8 mouse cellular contexts compared by ENCODE assay signal in genomic region chr11:116019976-116020411, GRCm38 (mm10). TPM values are rescaled to one million over a fixed set of nuclear protein-coding genes. Genes with fewer than 3 reads are reported as not detected.
DNase-seq lines count a peak whose midpoint lies in the region; ATAC-seq lines count a peak whose summit lies in the region.

No protein-coding gene starts in this region.

- intact Hi-C loops in heart, postnatal 36 days (cut with DNase I), result no loop called here

- H3K9ac ChIP-seq in midbrain, embryonic 13.5 days (replicated peaks), result no peak overlapping the region
- no peak overlapping the region for H3K9ac ChIP-seq in midbrain, embryonic 16.5 days (ENCODE audit: low read depth, low read length)
- no peak overlapping the region for H3K9ac ChIP-seq in hindbrain, embryonic 12.5 days
- no peak overlapping the region for H3K9ac ChIP-seq in forebrain, embryonic 16.5 days (replicated peaks; ENCODE audit: low read depth, low read length)

- H3K4me3 ChIP-seq in midbrain, embryonic 13.5 days (replicated peaks), result 0 out of 2 replicates have a peak overlapping the region, but pooled peaks have one; percentile 0
- no peak overlapping the region for H3K4me3 ChIP-seq in midbrain, embryonic 16.5 days (ENCODE audit: low read depth, low read length)
- no peak overlapping the region for H3K4me3 ChIP-seq in hindbrain, embryonic 12.5 days
- H3K4me3 ChIP-seq in forebrain, embryonic 16.5 days (replicated peaks; ENCODE audit: low read length), result no peak overlapping the region

- H3K36me3 ChIP-seq in midbrain, embryonic 13.5 days, result peaks cover 13% of the 10 kb centered on the region; the same call in 1 of the 2 replicates
- peaks cover 6% of the 10 kb centered on the region; the same call in 1 of the 2 replicates for H3K36me3 ChIP-seq in midbrain, embryonic 16.5 days (ENCODE audit: control insufficient read depth, insufficient read depth, low read length)
- peaks cover 15% of the 10 kb centered on the region for H3K36me3 ChIP-seq in hindbrain, embryonic 12.5 days
- peaks cover 16% of the 10 kb centered on the region for H3K36me3 ChIP-seq in splenic B cell, adult 2 months (ENCODE audit: control insufficient read depth, insufficient read depth, low read length, poor library complexity, severe bottlenecking)
- peaks cover 12% of the 10 kb centered on the region for H3K36me3 ChIP-seq in forebrain, embryonic 16.5 days (ENCODE audit: control insufficient read depth, insufficient read depth)

- no peaks in the 10 kb centered on the region for H3K27me3 ChIP-seq in midbrain, embryonic 13.5 days
- H3K27me3 ChIP-seq in midbrain, embryonic 16.5 days (ENCODE audit: control insufficient read depth, insufficient read depth, low read depth, low read length), result no peaks in the 10 kb centered on the region
- H3K27me3 ChIP-seq in hindbrain, embryonic 12.5 days, result no peaks in the 10 kb centered on the region
- H3K27me3 ChIP-seq in splenic B cell, adult 2 months (ENCODE audit: control insufficient read depth, insufficient read depth, low read length, poor library complexity, severe bottlenecking), result no peaks in the 10 kb centered on the region
- no peaks in the 10 kb centered on the region for H3K27me3 ChIP-seq in forebrain, embryonic 16.5 days (replicated peaks; ENCODE audit: control insufficient read depth, insufficient read depth, low read length)

- H3K9me3 ChIP-seq in midbrain, embryonic 13.5 days, result no peaks in the 10 kb centered on the region
- H3K9me3 ChIP-seq in midbrain, embryonic 16.5 days (replicated peaks; ENCODE audit: control insufficient read depth, low read length, poor library complexity, severe bottlenecking), result no peaks in the 10 kb centered on the region
- no peaks in the 10 kb centered on the region for H3K9me3 ChIP-seq in hindbrain, embryonic 12.5 days (replicated peaks)
- H3K9me3 ChIP-seq in forebrain, embryonic 16.5 days (ENCODE audit: control insufficient read depth, low read length), result no peaks in the 10 kb centered on the region

- WGBS in midbrain, embryonic 13.5 days, result 70% methylated on average over 2 of the region's 2 CpGs
- 78% methylated on average over 2 of the region's 2 CpGs for WGBS in midbrain, embryonic 16.5 days
- WGBS in hindbrain, embryonic 12.5 days, result 79% methylated on average over 2 of the region's 2 CpGs
- 66% methylated on average over 2 of the region's 2 CpGs for WGBS in forebrain, embryonic 16.5 days

- peaks cover 20% of the 10 kb centered on the region for H3K4me1 ChIP-seq in midbrain, embryonic 13.5 days (replicated peaks)
- H3K4me1 ChIP-seq in midbrain, embryonic 16.5 days (ENCODE audit: control insufficient read depth, insufficient read depth, low read length), result peaks cover 17% of the 10 kb centered on the region
- H3K4me1 ChIP-seq in hindbrain, embryonic 12.5 days, result peaks cover 13% of the 10 kb centered on the region
- peaks cover 12% of the 10 kb centered on the region for H3K4me1 ChIP-seq in forebrain, embryonic 16.5 days (replicated peaks; ENCODE audit: control insufficient read depth, insufficient read depth, low read length)

- no peak overlapping the region for H3K4me2 ChIP-seq in midbrain, embryonic 13.5 days (replicated peaks)
- H3K4me2 ChIP-seq in midbrain, embryonic 16.5 days (ENCODE audit: low read length), result no peak overlapping the region
- no peak overlapping the region for H3K4me2 ChIP-seq in hindbrain, embryonic 12.5 days (replicated peaks)
- no peak overlapping the region for H3K4me2 ChIP-seq in forebrain, embryonic 16.5 days (ENCODE audit: low read length)

- peak overlapping the region; percentile 12 for H3K27ac ChIP-seq in midbrain, embryonic 13.5 days
- H3K27ac ChIP-seq in midbrain, embryonic 16.5 days (ENCODE audit: low read length), result no peak overlapping the region
- H3K27ac ChIP-seq in hindbrain, embryonic 12.5 days, result peak overlapping the region; percentile 4; the same call in 1 of the 2 replicates
- no peak overlapping the region for H3K27ac ChIP-seq in forebrain, embryonic 16.5 days (ENCODE audit: low read length)

- DNase-seq in heart, adult 11 months, result peak; percentile 85
- DNase-seq in heart, postnatal 36 days, result no peak
- peak; percentile 60 for DNase-seq in splenic B cell, adult 2 months (ENCODE audit: low read depth, low spot score)
- DNase-seq in thymus, postnatal 10 days (ENCODE audit: low spot score in 2 of 2), result no peak

- ATAC-seq in midbrain, embryonic 13.5 days, result no peak
- no peak for ATAC-seq in midbrain, embryonic 16.5 days
- no peak for ATAC-seq in hindbrain, embryonic 12.5 days (ENCODE audit: low FRiP score)
- no peak for ATAC-seq in forebrain, embryonic 16.5 days

RNA-seq across cellular contexts. Expression of gene Galk1, which starts 7.5 kb away (rescaled TPM):
- total RNA-seq in heart, postnatal 36 days (2021), result 10 to 100 TPM; 12.8 to 19.3 TPM
- 49.2 and 58.9 TPM in 2 replicates for polyA plus RNA-seq in midbrain, embryonic 13.5 days (2015; fragmentation: Nextera tagmentation; extraction: Ambion mirVana)
- polyA plus RNA-seq in midbrain, embryonic 16.5 days (2015; fragmentation: Nextera tagmentation; extraction: Ambion mirVana), result 57.2 and 64.1 TPM in 2 replicates
- polyA plus RNA-seq in hindbrain, embryonic 12.5 days (2016; fragmentation: Nextera tagmentation; extraction: Ambion mirVana), result 109 and 115 TPM in 2 replicates
- 61.3 and 64.2 TPM in 2 replicates for polyA plus RNA-seq in forebrain, embryonic 16.5 days (2015; fragmentation: Nextera tagmentation; extraction: Ambion mirVana)

RNA-seq across cellular contexts. Expression of gene H3f3b, which starts 7.8 kb away (rescaled TPM):
- 100 to 1,000 TPM; 136 to 158 TPM for total RNA-seq in heart, postnatal 36 days (2021)
- polyA plus RNA-seq in midbrain, embryonic 13.5 days (2015; fragmentation: Nextera tagmentation; extraction: Ambion mirVana), result 2,611 and 2,977 TPM in 2 replicates
- polyA plus RNA-seq in midbrain, embryonic 16.5 days (2015; fragmentation: Nextera tagmentation; extraction: Ambion mirVana), result 2,051 and 2,173 TPM in 2 replicates
- 2,216 and 2,474 TPM in 2 replicates for polyA plus RNA-seq in hindbrain, embryonic 12.5 days (2016; fragmentation: Nextera tagmentation; extraction: Ambion mirVana)
- polyA plus RNA-seq in forebrain, embryonic 16.5 days (2015; fragmentation: Nextera tagmentation; extraction: Ambion mirVana), result 2,318 and 2,532 TPM in 2 replicates

RNA-seq across cellular contexts. Expression of gene Unk, which starts 10.1 kb away (rescaled TPM):
- total RNA-seq in heart, postnatal 36 days (2021), result 1 to 10 TPM; 8.0 to 8.4 TPM
- 41.1 and 43.7 TPM in 2 replicates for polyA plus RNA-seq in midbrain, embryonic 13.5 days (2015; fragmentation: Nextera tagmentation; extraction: Ambion mirVana)
- polyA plus RNA-seq in midbrain, embryonic 16.5 days (2015; fragmentation: Nextera tagmentation; extraction: Ambion mirVana), result 36.4 and 36.6 TPM in 2 replicates
- polyA plus RNA-seq in hindbrain, embryonic 12.5 days (2016; fragmentation: Nextera tagmentation; extraction: Ambion mirVana), result 48.8 and 49.1 TPM in 2 replicates
- polyA plus RNA-seq in forebrain, embryonic 16.5 days (2015; fragmentation: Nextera tagmentation; extraction: Ambion mirVana), result 37.6 and 42.1 TPM in 2 replicates

RNA-seq across cellular contexts. Expression of gene Itgb4, which starts 45.5 kb away (rescaled TPM):
- total RNA-seq in heart, postnatal 36 days (2021), result 1 to 10 TPM; 2.6 to 3.4 TPM
- 0.15 and 0.43 TPM in 2 replicates for polyA plus RNA-seq in midbrain, embryonic 13.5 days (2015; fragmentation: Nextera tagmentation; extraction: Ambion mirVana)
- polyA plus RNA-seq in midbrain, embryonic 16.5 days (2015; fragmentation: Nextera tagmentation; extraction: Ambion mirVana), result 0.57 and 0.64 TPM in 2 replicates
- 1.7 and 2.1 TPM in 2 replicates for polyA plus RNA-seq in hindbrain, embryonic 12.5 days (2016; fragmentation: Nextera tagmentation; extraction: Ambion mirVana)
- 0.67 and 0.80 TPM in 2 replicates for polyA plus RNA-seq in forebrain, embryonic 16.5 days (2015; fragmentation: Nextera tagmentation; extraction: Ambion mirVana)

RNA-seq across cellular contexts. Expression of gene Unc13d, which starts 57.8 kb away (rescaled TPM):
- under 1 TPM; 0.41 to 0.42 TPM for total RNA-seq in heart, postnatal 36 days (2021)
- polyA plus RNA-seq in midbrain, embryonic 13.5 days (2015; fragmentation: Nextera tagmentation; extraction: Ambion mirVana), result 1.2 TPM in 2 replicates
- polyA plus RNA-seq in midbrain, embryonic 16.5 days (2015; fragmentation: Nextera tagmentation; extraction: Ambion mirVana), result 0.78 and 0.93 TPM in 2 replicates
- polyA plus RNA-seq in hindbrain, embryonic 12.5 days (2016; fragmentation: Nextera tagmentation; extraction: Ambion mirVana), result 1.6 and 1.7 TPM in 2 replicates
- 0.60 and 0.62 TPM in 2 replicates for polyA plus RNA-seq in forebrain, embryonic 16.5 days (2015; fragmentation: Nextera tagmentation; extraction: Ambion mirVana)

Comparison
In these comparisons a context has a peak if more than half of its experiments do, and no peak if none do; other contexts are left out.
1. DNase-seq: peak in heart, adult 11 months (single experiment) and splenic B cell, adult 2 months (single experiment); none in heart, postnatal 36 days (0 of 2) and thymus, postnatal 10 days (0 of 2).
2. H3K27ac ChIP-seq: peak in midbrain, embryonic 13.5 days (single experiment) and hindbrain, embryonic 12.5 days (single experiment); none in midbrain, embryonic 16.5 days (single experiment) and forebrain, embryonic 16.5 days (single experiment).